Mouse (Mus musculus) ES-Bruce4 (cell line): Measurements from ENCODE around the gene Rela. TPM values are rescaled to one million over a fixed set of nuclear protein-coding genes. Genes with fewer than 3 reads are reported as not detected.
A peak's percentile ranks its signal among the peaks of the same experiment; 100 is the strongest.

Experiments
- H3K27ac ChIP-seq: 2 replicates; pipeline ENCODE4 v1.5.1; 2012; ENCODE audit warnings: low read length, inconsistent platforms; ENCODE audit not compliant: insufficient read depth
- H3K27me3 ChIP-seq: 2 replicates; pipeline ENCODE4 v1.6.1; 2012; ENCODE audit warnings: mild to moderate bottlenecking, low read length, inconsistent platforms; ENCODE audit not compliant: control insufficient read depth, poor library complexity, insufficient read depth, severe bottlenecking
- H3K36me3 ChIP-seq: 2 replicates; pipeline ENCODE4 v1.6.1; 2012; ENCODE audit warnings: inconsistent platforms, mild to moderate bottlenecking, low read length, moderate library complexity; ENCODE audit not compliant: control insufficient read depth, poor library complexity, insufficient read depth, severe bottlenecking
- H3K4me1 ChIP-seq: one replicate; pipeline ENCODE4 v1.8.1; 2011; ENCODE audit warnings: low read length; ENCODE audit not compliant: control insufficient read depth, insufficient read depth
- H3K4me3 ChIP-seq: 2 replicates; pipeline ENCODE4 v1.5.1; 2011; ENCODE audit warnings: low read depth, mild to moderate bottlenecking, low read length
- H3K9ac ChIP-seq: 2 replicates; pipeline ENCODE4 v1.6.1; 2012; ENCODE audit warnings: low read depth, mild to moderate bottlenecking, inconsistent platforms; ENCODE audit not compliant: poor library complexity, severe bottlenecking
- H3K9me3 ChIP-seq: replicated peaks from 2 replicates; pipeline ENCODE4 v1.6.1; 2012; ENCODE audit warnings: mild to moderate bottlenecking, low read length, inconsistent platforms; ENCODE audit not compliant: control insufficient read depth, poor library complexity, insufficient read depth, severe bottlenecking
- CTCF ChIP-seq: IDR thresholded peaks from one replicate; pipeline ENCODE4 v1.8.1; 2011; ENCODE audit warnings: low read depth, low read length
- EP300 ChIP-seq: IDR thresholded peaks from 2 replicates; pipeline ENCODE4 v1.6.1; 2011; ENCODE audit warnings: low read depth, low read length; ENCODE audit not compliant: insufficient read depth
- POLR2A ChIP-seq: IDR thresholded peaks from one replicate; pipeline ENCODE4 v1.8.1; 2011; ENCODE audit warnings: low read length; ENCODE audit not compliant: insufficient read depth
- polyA plus RNA-seq: library from polyadenylated mRNA; stranded (reverse); fragments of >200 nt; gene quantifications from 2 replicates; pipeline ENCODE4 v1.2.4, GENCODE M21; 2011; ENCODE audit warnings: low read depth; ENCODE audit not compliant: missing spikeins, insufficient read depth, insufficient read length

The Rela gene
- polyA plus RNA-seq, 1 experiment: 28.5 TPM

GRCm38 (mm10) chr19:5609547-5610404 lies 27.5 kb upstream of the Rela start, which contains the start of gene Kat5:
TSS of gene Kat5 (minus strand) at chr19:5610237.
- H3K9me3 ChIP-seq: no peaks in the 10 kb centered on the region
- H3K36me3 ChIP-seq: peaks cover 27% of the 10 kb centered on the region
- H3K4me1 ChIP-seq: peaks cover 2% of the 10 kb centered on the region
- H3K9ac ChIP-seq: peak within 1 kb of the TSS; percentile 81
- TF ChIP-seq POLR2A: no peak
- no peak for TF ChIP-seq CTCF
- TF ChIP-seq EP300: no peak
- H3K27me3 ChIP-seq: no peaks in the 10 kb centered on the region
- peak within 1 kb of the TSS; percentile 81 for H3K4me3 ChIP-seq
- H3K27ac ChIP-seq: peak within 1 kb of the TSS; percentile 86

DNA sequence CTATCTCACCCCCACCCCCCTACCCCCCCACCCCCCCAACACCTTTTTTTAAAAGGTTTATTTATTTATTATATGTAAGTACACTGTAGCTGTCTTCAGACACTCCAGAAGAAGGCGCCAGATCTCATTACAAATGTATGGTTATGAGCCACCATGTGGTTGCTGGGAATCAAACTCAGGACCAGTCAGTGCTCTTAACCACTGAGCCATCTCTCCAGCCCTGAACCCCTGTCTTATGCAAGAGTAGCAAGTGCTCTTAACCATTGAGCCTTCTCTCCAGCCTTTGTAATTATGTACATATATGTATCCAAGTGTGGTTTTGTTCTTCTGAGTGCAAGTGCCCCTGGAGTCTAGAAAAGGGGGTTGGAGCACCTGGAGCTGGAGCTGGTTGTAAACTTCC lies 25.3 kb upstream of the Rela start:
- Histone ChIP-seq H3K9ac (no peak overlapping the region), H3K4me1 (peaks cover 2% of the 10 kb centered on the region), H3K36me3 (peaks cover 16% of the 10 kb centered on the region), H3K4me3 (no peak overlapping the region), H3K27me3 (no peaks in the 10 kb centered on the region), H3K27ac (no peak overlapping the region), H3K9me3 (no peaks in the 10 kb centered on the region)
- TF ChIP-seq CTCF (no peak), POLR2A (no peak), EP300 (no peak)

- no peaks in the 10 kb centered on the region for H3K27me3 ChIP-seq
- H3K9me3 ChIP-seq: no peaks in the 10 kb centered on the region
- no peak overlapping the region for H3K27ac ChIP-seq
- H3K4me3 ChIP-seq: no peak overlapping the region
- H3K36me3 ChIP-seq: peaks cover 8% of the 10 kb centered on the region
- H3K9ac ChIP-seq: no peak overlapping the region
- TF ChIP-seq CTCF: no peak
- no peak for TF ChIP-seq EP300
- no peak for TF ChIP-seq POLR2A
- peaks cover 2% of the 10 kb centered on the region for H3K4me1 ChIP-seq
Measured at GRCm38 (mm10) chr19:5612762-5613411, 24.4 kb upstream of the Rela start.

- Histone ChIP-seq H3K4me1 (peaks cover 2% of the 10 kb centered on the region), H3K9me3 (no peaks in the 10 kb centered on the region), H3K36me3 (no peaks in the 10 kb centered on the region), H3K9ac (no peak overlapping the region), H3K27ac (no peak overlapping the region), H3K4me3 (no peak overlapping the region), H3K27me3 (no peaks in the 10 kb centered on the region)
- TF ChIP-seq EP300 (no peak), CTCF (no peak), POLR2A (no peak)
Measured at GRCm38 (mm10) chr19:5614953-5615352, 22.3 kb upstream of the Rela start.

DNA sequence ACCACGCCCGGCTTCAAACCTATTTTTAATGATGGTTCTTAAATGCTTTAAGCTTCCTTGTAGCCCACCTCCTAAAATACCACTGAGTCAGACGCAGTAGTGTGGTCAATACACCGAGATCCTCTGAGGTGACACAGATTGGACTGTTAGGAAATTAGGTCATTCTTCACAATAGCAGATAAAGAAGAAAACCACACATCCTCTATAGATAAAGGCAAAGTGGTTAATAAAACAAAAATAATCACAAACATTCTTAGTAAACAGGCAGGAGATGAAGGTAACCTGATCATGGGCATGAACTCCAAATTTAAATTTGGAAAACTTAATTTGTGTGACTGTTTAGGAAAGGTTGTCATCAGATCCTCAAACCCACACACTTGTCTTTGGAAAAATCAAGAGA lies 17.3 kb upstream of the Rela start:
- H3K4me1 ChIP-seq: no peaks in the 10 kb centered on the region
- H3K27ac ChIP-seq: no peak overlapping the region
- H3K9ac ChIP-seq: no peak overlapping the region
- no peaks in the 10 kb centered on the region for H3K27me3 ChIP-seq
- no peaks in the 10 kb centered on the region for H3K36me3 ChIP-seq
- no peak overlapping the region for H3K4me3 ChIP-seq
- H3K9me3 ChIP-seq: no peaks in the 10 kb centered on the region
- TF ChIP-seq POLR2A (no peak), CTCF (no peak), EP300 (no peak)

- no peaks in the 10 kb centered on the region for H3K4me1 ChIP-seq
- TF ChIP-seq EP300 (no peak), POLR2A (no peak), CTCF (no peak)
- no peaks in the 10 kb centered on the region for H3K9me3 ChIP-seq
- H3K27ac ChIP-seq: no peak overlapping the region
- H3K36me3 ChIP-seq: no peaks in the 10 kb centered on the region
- H3K4me3 ChIP-seq: no peak overlapping the region
- no peaks in the 10 kb centered on the region for H3K27me3 ChIP-seq
- H3K9ac ChIP-seq: no peak overlapping the region
Measured at GRCm38 (mm10) chr19:5621884-5622283, 15.4 kb upstream of the Rela start.
